Mouse (Mus musculus): ENCODE measurements around the gene Aste1.

DNA sequence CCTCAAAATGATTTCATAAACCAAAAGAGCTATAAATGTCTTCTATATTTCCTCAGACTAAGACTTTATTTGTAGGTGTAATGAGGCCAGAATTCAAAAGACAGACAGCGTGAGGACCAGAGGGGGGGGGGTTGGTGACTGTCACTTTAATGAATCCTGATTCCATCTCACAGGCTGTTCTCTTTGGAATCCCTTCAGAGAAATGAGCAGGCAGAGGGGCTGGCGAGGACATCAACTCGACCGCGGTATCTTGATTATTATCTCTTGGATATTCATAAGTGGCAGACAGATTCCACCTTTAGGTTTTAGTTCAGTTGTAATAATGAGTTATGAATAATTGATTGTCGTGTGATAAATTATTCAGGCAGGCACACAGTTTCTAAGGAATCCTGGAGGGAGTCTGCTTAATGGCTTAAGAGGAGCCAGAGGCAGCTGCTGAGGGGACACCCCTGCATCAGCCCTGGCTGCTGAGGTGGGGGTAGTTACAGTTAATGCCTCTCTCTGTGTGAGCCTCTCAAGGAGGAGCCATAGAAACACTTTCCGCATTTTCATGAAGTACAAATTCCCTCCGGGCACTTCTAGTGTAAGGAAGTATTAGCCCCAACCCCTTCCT lies 15.6 kb upstream of the Aste1 start:
- no peak for TF ChIP-seq CTCF (IDR thresholded peaks at IDR 0.05; ENCODE audit: low read depth)
- TF ChIP-seq EP300 (optimal IDR thresholded peaks at IDR 0.05) = no peak

Measured in stomach, postnatal 0 days (tissue).